Mouse (Mus musculus): ENCODE results near the gene Tmem211.

DNA sequence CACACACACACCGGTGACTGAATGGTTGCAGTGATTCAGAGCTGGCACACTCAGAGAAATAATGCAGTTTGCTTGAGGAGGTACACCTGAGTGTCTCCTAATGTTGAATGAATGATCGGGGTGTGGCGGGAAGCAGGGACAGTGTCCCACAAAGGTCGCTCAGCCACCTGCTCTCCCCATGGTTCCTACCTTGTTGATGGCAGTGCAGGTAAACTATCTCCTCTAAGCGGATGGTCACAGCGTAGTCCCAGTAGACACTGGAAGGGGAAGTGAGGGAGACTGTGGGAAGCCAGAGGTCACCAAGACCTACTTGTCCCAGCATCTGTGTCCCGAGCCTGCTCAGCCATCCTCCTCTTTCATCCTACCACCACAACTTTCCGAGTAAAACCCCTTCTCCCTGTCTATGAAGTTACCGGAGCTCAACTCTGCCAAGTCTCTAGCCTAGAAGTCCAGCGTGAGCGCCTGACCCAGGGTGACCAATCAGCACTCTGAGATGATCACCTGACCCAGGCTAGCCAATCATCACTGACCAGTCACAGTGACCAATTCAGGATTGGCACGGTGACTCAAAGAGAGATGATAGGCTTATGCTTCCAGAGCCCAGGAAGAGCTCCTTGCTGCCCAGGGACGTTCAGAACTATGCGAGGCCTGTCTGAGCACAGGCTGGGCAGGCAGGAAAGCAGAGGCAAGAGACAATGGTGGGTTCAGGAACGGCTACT lies 53.6 kb downstream of the Tmem211 start:
- no peak for TF ChIP-seq EP300 (optimal IDR thresholded peaks at IDR 0.05)
- no peak for TF ChIP-seq CTCF (IDR thresholded peaks at IDR 0.05; ENCODE audit: low read depth)
